Mouse (Mus musculus) limb, embryonic 10.5 days (tissue): ENCODE results near the gene Trim11. TPM values are rescaled to one million over a fixed set of nuclear protein-coding genes. Genes with fewer than 3 reads are reported as not detected.
"Not testable (repeated sequence)": the region's sequence is repeated elsewhere in the genome, so short reads cannot be mapped to it uniquely, and the experiment has no call there.

ENCODE experiments used
- DNase-seq: peaks from one replicate; pipeline ENCODE4 v3.0.0-alpha.2; 2017; ENCODE audit warnings: low spot score
- H3K27ac ChIP-seq: fragments of 300-500 bp; sonication (generic); 2 replicates; pipeline ENCODE4 v1.5.1; 2016; ENCODE audit warnings: mild to moderate bottlenecking
- H3K27me3 ChIP-seq: fragments of 300-500 bp; sonication (generic); 2 replicates; pipeline ENCODE4 v1.6.1; 2016; ENCODE audit warnings: low read depth, mild to moderate bottlenecking; ENCODE audit not compliant: poor library complexity, severe bottlenecking
- H3K36me3 ChIP-seq: fragments of 300-500 bp; sonication (generic); 2 replicates; pipeline ENCODE4 v1.6.1; 2016; ENCODE audit warnings: mild to moderate bottlenecking, moderate library complexity
- H3K4me1 ChIP-seq: fragments of 300-500 bp; sonication (generic); 2 replicates; pipeline ENCODE4 v1.6.1; 2016
- H3K4me3 ChIP-seq: fragments of 300-500 bp; sonication (generic); 2 replicates; pipeline ENCODE4 v1.5.1; 2016; ENCODE audit warnings: mild to moderate bottlenecking, moderate library complexity
- H3K9me3 ChIP-seq: fragments of 300-500 bp; sonication (generic); replicated peaks from 2 replicates; pipeline ENCODE4 v1.6.1; 2016; ENCODE audit warnings: mild to moderate bottlenecking
- WGBS: fragments of 180-500 bp; shearing (Covaris S2); methylation state at CpG from one replicate; pipeline ENCODE4 v1.1.7; 2016; 5-methylcytosine and 5-hydroxymethylcytosine counted together
- polyA plus RNA-seq: library from polyadenylated mRNA; unstranded; fragments of >200 nt; fragmentation: Nextera tagmentation; extraction: Ambion mirVana; gene quantifications from 2 replicates; pipeline ENCODE4 v1.2.1, GENCODE M21; 2016

Gene Trim11
- polyA plus RNA-seq, 1 experiment from 2014 or later: 20.7 TPM

DNA sequence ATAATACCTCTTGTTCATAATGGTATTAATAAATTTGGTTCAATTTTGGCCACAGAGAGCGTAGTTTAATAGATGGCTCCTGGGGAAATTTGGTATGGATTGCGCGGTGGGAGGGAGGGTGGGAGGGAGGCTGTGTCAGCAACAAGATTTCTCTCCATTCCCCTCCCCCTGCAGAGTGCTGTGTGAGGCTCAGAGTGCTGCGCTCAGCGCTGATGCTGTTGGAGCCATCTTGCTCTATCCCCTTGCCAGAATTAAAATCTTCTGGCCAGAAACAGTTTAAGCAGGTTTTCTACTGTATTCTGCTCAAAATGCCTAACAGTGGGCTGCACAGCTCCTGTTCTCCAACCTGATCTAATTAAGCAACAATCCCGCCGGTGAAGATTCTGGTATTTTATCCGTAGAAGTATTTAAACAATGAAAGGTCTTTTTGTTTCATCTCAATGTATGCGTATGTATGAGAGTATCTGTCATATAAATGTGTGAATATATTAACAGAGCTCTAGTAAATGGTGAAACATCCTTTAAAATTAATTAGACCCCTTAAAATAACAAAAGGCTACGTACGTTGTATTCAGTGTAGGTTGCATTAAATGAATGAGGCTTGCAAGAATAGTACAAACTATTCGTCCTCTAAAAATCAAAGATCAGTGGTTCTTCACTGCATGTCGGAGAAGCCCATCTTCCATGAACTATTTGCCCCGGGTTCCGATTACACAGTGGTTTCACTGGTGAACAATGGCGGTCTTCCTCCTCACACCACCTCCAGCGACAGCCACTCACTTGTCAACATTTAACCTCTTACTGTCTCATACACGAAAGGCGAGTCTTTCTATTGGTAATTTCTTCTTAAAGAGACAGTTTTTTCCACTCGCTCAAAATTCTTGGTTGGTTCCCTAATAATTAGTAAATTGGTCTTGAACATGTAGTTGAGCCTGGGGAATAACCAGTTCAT lies 28.1 kb upstream of the Trim11 start:
- Histone ChIP-seq H3K4me3 (peak overlapping the region; percentile 46), H3K36me3 (no peaks in the 10 kb centered on the region), H3K9me3 (no peaks in the 10 kb centered on the region), H3K27me3 (peaks cover 90% of the 10 kb centered on the region), H3K4me1 (peaks cover 24% of the 10 kb centered on the region), H3K27ac (peak overlapping the region; percentile 50; the same call in 1 of the 2 replicates)
- 12% methylated on average over 20 of the region's 20 CpGs for WGBS
- DNase-seq: no peak

- WGBS: 88% methylated on average over 5 of the region's 5 CpGs
- Histone ChIP-seq H3K27me3 (peaks cover 76% of the 10 kb centered on the region), H3K9me3 (no peaks in the 10 kb centered on the region), H3K4me3 (no peak overlapping the region), H3K4me1 (peaks cover 32% of the 10 kb centered on the region), H3K36me3 (no peaks in the 10 kb centered on the region), H3K27ac (no peak overlapping the region)
- DNase-seq: no peak
Observed at GRCm38 (mm10) chr11:58951210-58951609, 26.7 kb upstream of the Trim11 start.

GRCm38 (mm10) chr11:58953351-58954169 lies 24.3 kb upstream of the Trim11 start:
- 2% methylated on average over 33 of the region's 33 CpGs for WGBS
- peaks cover 38% of the 10 kb centered on the region for H3K4me1 ChIP-seq

GRCm38 (mm10) chr11:58954170-58954419 lies 23.8 kb upstream of the Trim11 start:
- Histone ChIP-seq H3K4me1 (peaks cover 36% of the 10 kb centered on the region), H3K36me3 (peaks cover 10% of the 10 kb centered on the region), H3K27ac (peak overlapping the region; percentile 92), H3K27me3 (peaks cover 72% of the 10 kb centered on the region), H3K4me3 (peak overlapping the region; percentile 72)
- WGBS: under 1% methylated on average over 17 of the region's 17 CpGs
- not testable (repeated sequence) for H3K9me3 ChIP-seq
- peak; percentile 62 for DNase-seq

More at GRCm38 (mm10) chr11:58953351-58954169, 24.3 kb upstream of the Trim11 start:
- Histone ChIP-seq H3K27me3 (peaks cover 72% of the 10 kb centered on the region), H3K9me3 (no peaks in the 10 kb centered on the region), H3K27ac (peak overlapping the region; percentile 92), H3K4me3 (peak overlapping the region; percentile 72), H3K36me3 (peaks cover 10% of the 10 kb centered on the region)
- DNase-seq: peak; percentile 68

DNA sequence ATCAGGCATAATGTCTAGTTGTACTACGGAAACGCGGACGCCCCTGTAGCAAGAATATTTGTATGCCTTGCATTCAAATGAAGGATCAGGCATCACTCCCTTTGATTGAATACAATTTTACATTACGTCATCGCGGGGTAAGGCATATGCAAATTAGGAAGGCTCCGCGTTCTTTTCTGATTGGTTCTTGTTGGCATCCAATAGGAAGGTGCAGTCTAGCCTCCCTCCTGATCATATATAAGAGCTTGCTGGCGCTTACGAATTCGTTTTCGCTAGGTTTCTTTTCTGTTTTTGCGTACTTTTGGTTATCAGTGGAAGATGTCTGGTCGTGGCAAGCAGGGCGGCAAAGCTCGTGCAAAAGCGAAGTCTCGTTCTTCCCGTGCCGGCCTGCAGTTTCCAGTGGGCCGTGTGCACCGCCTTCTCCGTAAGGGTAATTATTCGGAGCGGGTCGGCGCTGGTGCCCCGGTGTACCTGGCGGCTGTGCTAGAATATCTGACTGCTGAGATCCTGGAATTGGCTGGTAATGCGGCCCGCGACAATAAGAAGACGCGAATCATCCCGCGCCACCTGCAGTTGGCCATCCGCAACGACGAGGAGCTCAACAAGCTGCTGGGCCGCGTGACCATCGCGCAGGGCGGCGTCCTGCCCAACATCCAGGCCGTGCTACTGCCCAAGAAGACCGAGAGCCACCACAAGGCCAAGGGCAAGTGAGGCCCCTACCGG lies 23.3 kb upstream of the Trim11 start, which contains the start of the genes Hist3h2a and Trim17:
Hist3h2a (plus strand) TSS at position 266 of the 723 bp plus-strand sequence.
Trim17 (plus strand) TSS at position 266 of the 723 bp plus-strand sequence.
- Histone ChIP-seq H3K4me3 (peak within 1 kb of the TSS; percentile 72), H3K4me1 (peaks cover 34% of the 10 kb centered on the region), H3K27me3 (peaks cover 68% of the 10 kb centered on the region)

DNA sequence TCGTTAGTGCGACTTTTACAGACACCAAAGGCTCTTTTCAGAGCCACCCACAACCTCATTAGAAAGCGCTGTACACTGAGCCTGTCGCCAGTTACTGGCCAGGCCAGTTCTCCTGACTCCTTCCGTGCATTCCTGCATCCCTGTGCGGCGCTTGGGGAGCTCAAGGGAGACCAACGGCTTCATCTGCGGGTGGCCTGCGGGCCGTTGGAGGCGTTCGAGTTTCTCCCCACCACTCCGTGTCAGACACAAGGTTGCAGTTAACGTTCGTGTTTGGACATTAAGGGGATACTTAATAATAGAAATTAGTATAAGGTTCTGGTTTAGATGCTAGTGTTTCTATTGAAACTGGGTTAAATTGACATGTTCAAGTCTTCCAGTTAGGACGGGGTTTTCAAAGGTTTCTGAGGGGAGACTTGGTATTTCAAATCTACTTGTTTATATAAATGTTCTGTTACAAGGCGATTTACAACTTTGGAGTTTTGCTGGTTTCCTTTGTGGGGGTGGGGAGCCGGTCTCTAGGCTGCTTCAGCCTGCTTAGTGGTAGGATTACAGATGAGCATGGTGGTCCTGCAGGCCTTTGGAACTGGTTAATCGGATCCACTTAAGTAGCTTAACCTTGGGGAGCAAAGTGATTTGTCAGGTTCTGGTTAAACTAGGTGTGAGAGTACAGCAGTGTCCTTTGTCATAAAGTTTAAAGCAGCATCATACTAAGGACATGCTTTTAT lies 22.6 kb upstream of the Trim11 start:
- Histone ChIP-seq H3K27ac (peak overlapping the region; percentile 92), H3K36me3 (peaks cover 10% of the 10 kb centered on the region), H3K4me3 (peak overlapping the region; percentile 72), H3K9me3 (no peaks in the 10 kb centered on the region), H3K27me3 (peaks cover 61% of the 10 kb centered on the region), H3K4me1 (peaks cover 38% of the 10 kb centered on the region)
- no peak for DNase-seq
- 1% methylated on average over 20 of the region's 20 CpGs for WGBS

More for the DNA sequence above, 23.3 kb upstream of the Trim11 start, which contains the start of the genes Hist3h2a and Trim17:
- peaks cover 10% of the 10 kb centered on the region for H3K36me3 ChIP-seq
- WGBS: under 1% methylated on average over 49 of the region's 49 CpGs
- no peaks in the 10 kb centered on the region for H3K9me3 ChIP-seq
- peak within 1 kb of the TSS; percentile 92 for H3K27ac ChIP-seq
- peak; percentile 82 for DNase-seq

DNA sequence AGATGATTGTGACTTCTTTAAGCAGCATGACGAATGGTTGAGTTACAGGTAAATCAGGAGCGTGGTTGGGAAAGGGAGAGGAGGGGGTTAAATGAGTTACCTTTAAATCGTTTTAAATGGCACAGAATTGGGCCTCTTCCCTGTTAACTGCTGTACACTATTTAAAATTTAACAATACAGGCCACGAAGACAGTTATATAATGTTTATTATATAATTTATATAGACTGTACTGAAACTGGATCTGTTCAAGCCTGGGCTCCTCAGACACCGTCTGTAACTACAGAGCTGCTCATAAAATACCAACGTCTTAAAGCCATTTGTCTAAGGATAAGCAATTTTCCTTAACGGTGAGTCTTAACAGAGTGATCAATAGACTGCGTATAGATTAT lies 22.0 kb upstream of the Trim11 start:
- H3K36me3 ChIP-seq: peaks cover 10% of the 10 kb centered on the region
- peaks cover 38% of the 10 kb centered on the region for H3K4me1 ChIP-seq
- 57% methylated on average over 8 of the region's 8 CpGs for WGBS
- peak overlapping the region; percentile 72 for H3K4me3 ChIP-seq
- H3K9me3 ChIP-seq: no peaks in the 10 kb centered on the region
- peak overlapping the region; percentile 92 for H3K27ac ChIP-seq
- peaks cover 58% of the 10 kb centered on the region for H3K27me3 ChIP-seq
- no peak for DNase-seq

DNA sequence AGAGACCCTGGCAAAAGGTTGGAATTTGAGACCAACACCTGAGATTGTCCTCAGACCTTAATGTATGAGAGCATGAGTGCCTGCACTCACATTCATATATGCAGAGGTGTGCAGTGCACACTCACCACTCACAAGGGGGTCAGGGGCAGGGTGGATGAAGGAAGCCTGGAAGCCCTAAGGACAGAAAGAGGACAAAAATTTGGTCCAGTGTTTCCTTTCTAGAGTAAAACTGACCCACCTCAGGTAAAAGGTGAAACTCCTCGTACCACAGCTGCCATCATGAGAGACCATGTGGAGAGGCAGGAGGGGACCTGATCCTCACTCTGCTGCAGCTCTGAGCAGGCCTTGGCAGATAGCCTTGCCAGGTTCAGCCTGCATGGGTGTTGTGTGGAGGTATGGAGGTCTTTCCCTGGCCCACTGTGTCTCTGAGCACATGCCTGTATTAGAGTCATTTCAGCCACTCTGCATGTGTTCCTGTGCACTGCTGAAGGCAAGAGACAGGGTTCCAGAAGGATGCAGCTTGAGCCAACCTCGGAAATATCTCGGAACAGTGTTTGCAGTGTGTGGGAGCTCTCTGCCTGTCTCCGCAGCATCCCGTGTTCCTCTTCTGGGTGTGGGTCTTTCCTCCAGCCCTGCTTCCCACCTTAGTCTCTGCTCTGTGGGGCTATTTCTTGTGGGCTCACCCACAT lies 20.5 kb upstream of the Trim11 start:
- Histone ChIP-seq H3K4me1 (peaks cover 38% of the 10 kb centered on the region), H3K4me3 (no peak overlapping the region), H3K9me3 (no peaks in the 10 kb centered on the region), H3K27ac (no peak overlapping the region), H3K27me3 (peaks cover 58% of the 10 kb centered on the region), H3K36me3 (peaks cover 10% of the 10 kb centered on the region)
- DNase-seq: no peak
- WGBS: 91% methylated on average over 5 of the region's 5 CpGs

- Histone ChIP-seq H3K4me1 (peaks cover 32% of the 10 kb centered on the region), H3K27me3 (peaks cover 59% of the 10 kb centered on the region), H3K9me3 (no peaks in the 10 kb centered on the region), H3K4me3 (no peak overlapping the region), H3K36me3 (peaks cover 10% of the 10 kb centered on the region), H3K27ac (no peak overlapping the region)
- DNase-seq: no peak
- WGBS: 85% methylated on average over 6 of the region's 6 CpGs
Observed at GRCm38 (mm10) chr11:58958536-58958935, 19.4 kb upstream of the Trim11 start.

DNA sequence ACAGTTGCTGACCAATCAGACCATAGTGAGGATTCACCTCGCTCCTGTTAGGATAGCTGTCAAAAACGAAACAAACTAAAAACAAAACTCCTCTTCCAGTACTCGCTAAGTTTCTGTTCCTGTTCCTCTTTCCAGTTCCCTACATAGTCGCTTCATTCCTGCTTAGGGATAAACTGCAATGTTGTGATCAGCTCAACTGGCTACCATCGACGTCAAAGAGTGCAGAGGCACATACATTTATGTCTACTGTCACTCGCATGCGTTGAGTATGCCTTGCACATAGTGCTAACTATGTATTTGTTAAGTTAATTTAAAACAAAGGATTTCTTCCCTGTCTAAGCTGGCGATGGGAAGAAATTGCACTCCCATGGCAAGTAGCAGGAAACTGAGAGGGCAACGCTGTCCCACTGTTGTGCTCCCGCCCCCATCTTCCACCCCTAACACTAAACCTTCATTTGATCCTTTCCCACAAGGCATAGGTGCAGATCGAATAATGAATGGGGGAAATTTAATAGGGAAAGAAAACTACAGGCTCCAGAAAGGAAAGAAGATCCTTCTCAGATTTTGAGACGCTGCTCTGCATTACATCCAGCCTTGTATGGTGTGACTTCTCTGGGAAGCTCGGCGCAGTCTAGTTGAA lies 18.6 kb upstream of the Trim11 start:
- Histone ChIP-seq H3K4me3 (peak overlapping the region; percentile 56), H3K27ac (no peak overlapping the region), H3K4me1 (peaks cover 31% of the 10 kb centered on the region), H3K9me3 (no peaks in the 10 kb centered on the region), H3K36me3 (peaks cover 10% of the 10 kb centered on the region), H3K27me3 (peaks cover 62% of the 10 kb centered on the region)
- no peak for DNase-seq
- WGBS: 40% methylated on average over 15 of the region's 15 CpGs

DNA sequence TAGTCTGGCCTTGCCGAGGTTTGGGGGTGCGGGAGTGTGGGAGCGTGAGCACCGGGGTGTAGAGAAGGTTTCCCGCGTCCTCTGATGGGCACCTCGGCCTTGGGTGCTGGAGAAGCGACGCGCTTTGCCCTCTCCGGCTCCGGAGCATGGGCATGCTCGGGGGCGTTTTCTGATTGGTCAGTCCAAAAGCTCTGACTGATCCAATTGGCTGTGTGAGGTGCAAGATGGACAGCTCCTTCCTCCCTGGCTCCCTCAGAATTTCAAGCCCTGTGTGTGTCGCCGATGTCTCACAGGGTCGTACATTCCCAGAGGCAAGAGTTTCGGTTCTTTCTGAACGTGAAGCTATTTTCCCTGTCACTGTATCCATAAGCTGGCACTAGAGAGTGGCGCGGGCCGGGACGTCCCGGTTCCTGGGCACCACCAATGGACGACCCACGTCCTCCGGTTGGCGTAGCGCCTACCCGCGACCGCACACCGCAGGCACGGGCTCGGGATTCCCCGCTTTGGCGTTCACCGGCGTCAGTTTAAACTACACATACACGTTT lies 17.9 kb upstream of the Trim11 start:
- H3K27me3 ChIP-seq: peaks cover 62% of the 10 kb centered on the region
- WGBS: 4% methylated on average over 40 of the region's 40 CpGs
- H3K4me1 ChIP-seq: peaks cover 31% of the 10 kb centered on the region
- peak overlapping the region; percentile 56 for H3K4me3 ChIP-seq
- H3K9me3 ChIP-seq: no peaks in the 10 kb centered on the region
- peak; percentile 81 for DNase-seq
- peaks cover 10% of the 10 kb centered on the region for H3K36me3 ChIP-seq
- no peak overlapping the region for H3K27ac ChIP-seq
